Mouse (Mus musculus) olfactory bulb, adult 2 months (tissue): Measurements from ENCODE around the gene Olfr1249. TPM values are rescaled to one million over a fixed set of nuclear protein-coding genes. Genes with fewer than 3 reads are reported as not detected.
"Not testable (repeated sequence)": the region's sequence is repeated elsewhere in the genome, so short reads cannot be mapped to it uniquely, and the experiment has no call there.

Source experiments
- H3K27ac ChIP-seq: fragments of 200-500 bp; 2 replicates; pipeline ENCODE4 v1.5.1; 2012; ENCODE audit warnings: low read depth, low read length; ENCODE audit not compliant: insufficient read depth
- H3K4me1 ChIP-seq: fragments of 200-500 bp; 2 replicates; pipeline ENCODE4 v1.6.1; 2012; ENCODE audit warnings: low read length; ENCODE audit not compliant: control insufficient read depth, insufficient read depth
- H3K4me3 ChIP-seq: fragments of 200-500 bp; 2 replicates; pipeline ENCODE4 v1.5.1; 2012; ENCODE audit warnings: mild to moderate bottlenecking, low read depth, low read length, moderate library complexity; ENCODE audit not compliant: insufficient read depth
- CTCF ChIP-seq: fragments of 200-500 bp; IDR thresholded peaks from 2 replicates; pipeline ENCODE4 v1.5.1; 2012; ENCODE audit warnings: low read depth, mild to moderate bottlenecking, low read length, moderate library complexity; ENCODE audit not compliant: insufficient read depth
- POLR2A ChIP-seq: fragments of 200-500 bp; IDR thresholded peaks from 2 replicates; pipeline ENCODE4 v1.6.1; 2012; ENCODE audit warnings: mild to moderate bottlenecking, low read depth, low read length, moderate library complexity; ENCODE audit not compliant: insufficient read depth
- WGBS: fragments of 180-500 bp; shearing (Covaris S2); methylation state at CpG from one replicate; pipeline ENCODE4 v1.1.7; 2018; 5-methylcytosine and 5-hydroxymethylcytosine counted together
- polyA plus RNA-seq: library from polyadenylated mRNA; stranded (reverse); fragments of >200 nt; gene quantifications from 2 replicates; pipeline ENCODE4 v1.2.4, GENCODE M21; 2012; ENCODE audit warnings: low replicate concordance; ENCODE audit not compliant: missing spikeins, insufficient read depth, insufficient read length

Olfr1249 gene
- polyA plus RNA-seq: not detected in 2 replicates

GRCm38 (mm10) chr2:89634883-89635282, at the start of gene Olfr1249:
Gene Olfr1249, minus strand, starts transcription at chr2:89634983.
- 90% methylated on average over 2 of the region's 2 CpGs for WGBS
- no peak for TF ChIP-seq CTCF
- no peak for TF ChIP-seq POLR2A
- Histone ChIP-seq H3K4me3 (no peak within 1 kb of the TSS), H3K4me1 (no peaks in the 10 kb centered on the region), H3K27ac (no peak within 1 kb of the TSS)

- no peak within 1 kb of the TSS for H3K4me3 ChIP-seq
Observed at GRCm38 (mm10) chr2:89671836-89672235, 37.1 kb upstream of the Olfr1249 start, which contains the start of gene Olfr1251. Gene Olfr1251, minus strand, starts transcription at chr2:89671936.

DNA sequence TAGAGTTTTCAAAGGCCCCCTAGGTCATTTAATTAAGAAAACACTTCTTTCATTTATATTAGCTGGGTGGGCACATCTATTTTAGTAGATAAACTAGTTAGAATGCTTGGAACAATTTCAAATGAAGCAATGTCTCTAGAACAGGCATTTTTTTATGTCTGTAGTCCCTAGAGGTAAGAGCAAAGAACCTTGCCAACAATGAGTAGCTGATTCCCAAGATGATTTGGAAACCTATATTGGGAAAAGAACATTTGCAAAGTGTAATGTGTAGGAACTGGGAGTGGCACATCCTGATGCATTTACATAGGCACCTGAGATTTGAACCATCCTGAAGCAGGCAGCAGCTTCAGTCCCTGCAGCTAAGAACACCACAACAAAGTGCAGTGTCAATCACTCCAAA, 26.6 kb upstream of the Olfr1249 start, which contains the start of gene Olfr1250:
Olfr1250 (minus strand) TSS at position 101 of the 400 bp plus-strand sequence.
- no peak within 1 kb of the TSS for H3K4me3 ChIP-seq
- TF ChIP-seq CTCF: no peak
- TF ChIP-seq POLR2A: no peak
- H3K4me1 ChIP-seq: no peaks in the 10 kb centered on the region
- no peak within 1 kb of the TSS for H3K27ac ChIP-seq

More at GRCm38 (mm10) chr2:89671836-89672235, 37.1 kb upstream of the Olfr1249 start, which contains the start of gene Olfr1251:
- TF ChIP-seq CTCF (no peak), POLR2A (no peak)
- H3K4me1 ChIP-seq: no peaks in the 10 kb centered on the region
- no peak within 1 kb of the TSS for H3K27ac ChIP-seq

DNA sequence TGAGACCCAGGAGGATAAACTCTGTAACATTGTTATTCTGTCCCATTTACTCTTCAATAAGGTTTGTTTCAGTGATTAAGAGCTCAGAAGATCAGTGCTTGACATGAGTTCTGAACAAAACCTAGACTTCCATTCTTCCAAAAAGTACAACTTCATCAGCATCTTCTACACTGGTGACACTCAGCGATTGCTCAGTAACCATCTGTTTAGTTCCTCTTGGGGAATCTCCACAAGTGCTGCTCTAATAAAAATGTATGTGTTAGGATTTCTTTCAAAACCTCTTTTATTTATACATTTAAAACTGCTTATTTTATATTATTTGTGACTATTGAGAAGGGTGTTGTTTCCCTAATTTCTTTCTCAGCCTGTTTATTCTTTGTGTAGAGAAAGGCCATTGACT, 16.6 kb downstream of the Olfr1249 start, which contains the start of gene Olfr1248:
Olfr1248 (minus strand) TSS at position 101 of the 400 bp plus-strand sequence.
- not testable (repeated sequence) for H3K4me3 ChIP-seq, H3K27ac ChIP-seq, H3K4me1 ChIP-seq
- WGBS: 95% methylated on average over 1 of the region's 1 CpGs

DNA sequence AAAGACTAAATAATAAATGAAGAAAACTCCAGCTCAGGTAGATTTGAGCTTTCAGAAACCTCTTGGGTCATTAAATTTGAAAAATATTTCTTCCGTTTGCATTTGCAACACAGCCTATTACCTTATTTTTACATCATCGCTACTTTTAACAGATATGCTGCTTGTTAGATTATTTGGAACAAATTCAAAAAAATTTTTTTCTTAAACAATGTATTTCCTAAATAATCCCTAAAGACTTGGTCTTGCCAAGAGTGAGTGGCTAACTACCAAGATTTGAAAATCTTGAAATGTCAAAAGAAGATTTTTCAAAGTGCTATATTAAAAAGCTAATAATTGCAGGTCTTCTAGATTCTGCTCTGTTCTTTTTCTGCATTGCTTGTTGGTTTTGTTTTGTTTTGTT, 20.8 kb downstream of the Olfr1249 start, which contains the start of gene Olfr1247:
Olfr1247 (minus strand) TSS at position 101 of the 400 bp plus-strand sequence.
- H3K27ac ChIP-seq: no peak within 1 kb of the TSS
- TF ChIP-seq CTCF: no peak
- no peak for TF ChIP-seq POLR2A
- no peak within 1 kb of the TSS for H3K4me3 ChIP-seq
- 98% methylated on average over 2 of the region's 2 CpGs for WGBS
- no peaks in the 10 kb centered on the region for H3K4me1 ChIP-seq

DNA sequence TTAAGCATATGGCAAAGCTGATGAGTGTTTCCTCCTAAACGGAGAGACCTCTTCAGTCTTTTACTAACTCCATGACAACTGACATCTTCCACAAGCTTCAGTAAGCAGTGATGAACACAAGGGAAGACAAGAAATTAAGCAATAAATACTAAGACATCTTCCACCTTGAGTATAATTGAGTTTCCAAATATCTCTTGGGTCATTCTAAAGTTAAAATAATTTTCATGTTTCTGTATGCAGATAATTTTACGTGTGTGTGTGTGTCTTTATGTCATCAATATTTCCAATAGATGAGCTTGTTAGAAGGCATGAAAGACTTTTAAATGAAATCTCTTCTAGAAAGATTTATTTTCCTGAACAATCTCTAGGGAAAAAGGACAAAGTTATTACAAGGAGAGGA, 41.7 kb downstream of the Olfr1249 start, which contains the start of gene Olfr1246:
Olfr1246 (minus strand) TSS at position 101 of the 400 bp plus-strand sequence.
- H3K4me3 ChIP-seq: no peak within 1 kb of the TSS
- 83% methylated on average over 2 of the region's 2 CpGs for WGBS
- no peak for TF ChIP-seq CTCF
- no peak for TF ChIP-seq POLR2A

More for the DNA sequence above, 41.7 kb downstream of the Olfr1249 start, which contains the start of gene Olfr1246:
- Histone ChIP-seq H3K4me1 (no peaks in the 10 kb centered on the region), H3K27ac (no peak within 1 kb of the TSS)

Other genes with a start within 250 kb of the Olfr1249 start
- gene Olfr1238, start 225.3 kb downstream of the Olfr1249 start, polyA plus RNA-seq: not detected in 2 replicates
- gene Olfr1239, start 214.6 kb downstream of the Olfr1249 start, polyA plus RNA-seq: not detected in 2 replicates
- gene Olfr1240, start 192.0 kb downstream of the Olfr1249 start, polyA plus RNA-seq: not detected in 2 replicates
- not detected in 2 replicates for gene Olfr1241, start 147.9 kb downstream of the Olfr1249 start, polyA plus RNA-seq
- not detected in 2 replicates for gene Olfr1242, start 136.6 kb downstream of the Olfr1249 start, polyA plus RNA-seq
- gene Olfr1243, start 103.5 kb downstream of the Olfr1249 start, polyA plus RNA-seq: not detected in 2 replicates
- gene Olfr1245, start 56.5 kb downstream of the Olfr1249 start, polyA plus RNA-seq: not detected in 2 replicates
- gene Olfr1246, start 41.8 kb downstream of the Olfr1249 start, polyA plus RNA-seq: not detected in 2 replicates
- gene Olfr1247, start 20.9 kb downstream of the Olfr1249 start, polyA plus RNA-seq: not detected in 2 replicates
- gene Olfr1248, start 16.7 kb downstream of the Olfr1249 start, polyA plus RNA-seq: not detected in 2 replicates
- not detected in 2 replicates for gene Olfr1250, start 26.5 kb upstream of the Olfr1249 start, polyA plus RNA-seq
- not detected in 2 replicates for gene Olfr1251, start 37.0 kb upstream of the Olfr1249 start, polyA plus RNA-seq
- not detected in 2 replicates for gene Olfr1252, start 90.0 kb upstream of the Olfr1249 start, polyA plus RNA-seq
- not detected in 2 replicates for gene Olfr1253, start 122.1 kb upstream of the Olfr1249 start, polyA plus RNA-seq
- gene Olfr1254, start 158.6 kb upstream of the Olfr1249 start, polyA plus RNA-seq: not detected in 2 replicates
- not detected in 2 replicates for gene Olfr1255, start 177.1 kb upstream of the Olfr1249 start, polyA plus RNA-seq
- gene Olfr1256, start 206.6 kb upstream of the Olfr1249 start, polyA plus RNA-seq: not detected in 2 replicates
- not detected in 2 replicates for gene Olfr48, start 213.2 kb upstream of the Olfr1249 start, polyA plus RNA-seq
- gene Olfr1257, start 243.5 kb upstream of the Olfr1249 start, polyA plus RNA-seq: not detected in 2 replicates